Mouse (Mus musculus): Measurements from ENCODE around the gene Myh6.

GRCm38 (mm10) chr14:54958503-54958902 lies 8.2 kb downstream of the Myh6 start:
- no peak for TF ChIP-seq CTCF (IDR thresholded peaks at IDR 0.05)
- TF ChIP-seq EP300 (IDR thresholded peaks at IDR 0.05; ENCODE audit: insufficient read depth, low read depth, low read length) = peak; percentile 96; the same call in 1 of the 2 replicates
- TF ChIP-seq POLR2A (IDR thresholded peaks at IDR 0.05; ENCODE audit: insufficient read depth, low read depth, low read length) = peak; percentile 89
